Mouse (Mus musculus): ENCODE results near the gene Zfp148. TPM values are rescaled to one million over a fixed set of nuclear protein-coding genes. Genes with fewer than 3 reads are reported as not detected.
"Not testable (repeated sequence)": the region's sequence is repeated elsewhere in the genome, so short reads cannot be mapped to it uniquely, and the experiment has no call there.

Zfp148 gene
- total RNA-seq, 1 experiment from 2014 or later = 38.9 TPM

- ATAC-seq (ENCODE audit: extremely low read depth, insufficient number of reproducible peaks, low FRiP score, poor library complexity, severe bottlenecking) = no peak
These were observed 1.3 kb upstream of the Zfp148 start for GRCm38 (mm10) chr16:33379219-33379943.

- ATAC-seq (ENCODE audit: extremely low read depth, insufficient number of reproducible peaks, low FRiP score, poor library complexity, severe bottlenecking) = no peak
These were observed 412 bp downstream of the Zfp148 start for GRCm38 (mm10) chr16:33380882-33381613.

GRCm38 (mm10) chr16:33381614-33382245 is 1.1 kb downstream of the Zfp148 start:
- no peak for ATAC-seq (ENCODE audit: extremely low read depth, insufficient number of reproducible peaks, low FRiP score, poor library complexity, severe bottlenecking)

- no peak for ATAC-seq (ENCODE audit: extremely low read depth, insufficient number of reproducible peaks, low FRiP score, poor library complexity, severe bottlenecking)
These were observed 1.7 kb downstream of the Zfp148 start for GRCm38 (mm10) chr16:33382341-33382740.

GRCm38 (mm10) chr16:33383584-33383983 is 2.9 kb downstream of the Zfp148 start:
- no peak for ATAC-seq (ENCODE audit: extremely low read depth, insufficient number of reproducible peaks, low FRiP score, poor library complexity, severe bottlenecking)

GRCm38 (mm10) chr16:33384057-33384456 is 3.4 kb downstream of the Zfp148 start:
- ATAC-seq (ENCODE audit: extremely low read depth, insufficient number of reproducible peaks, low FRiP score, poor library complexity, severe bottlenecking) = not testable (repeated sequence)

GRCm38 (mm10) chr16:33387013-33387412 is 6.4 kb downstream of the Zfp148 start:
- no peak for ATAC-seq (ENCODE audit: extremely low read depth, insufficient number of reproducible peaks, low FRiP score, poor library complexity, severe bottlenecking)

- no peak for ATAC-seq (ENCODE audit: extremely low read depth, insufficient number of reproducible peaks, low FRiP score, poor library complexity, severe bottlenecking)
These were observed 6.8 kb downstream of the Zfp148 start for GRCm38 (mm10) chr16:33387420-33387819.

- peak; percentile 69; the same call in 1 of the 2 replicates for ATAC-seq (ENCODE audit: extremely low read depth, insufficient number of reproducible peaks, low FRiP score, poor library complexity, severe bottlenecking)
These were observed 19.5 kb downstream of the Zfp148 start for GRCm38 (mm10) chr16:33399913-33400782.

GRCm38 (mm10) chr16:33400943-33401342 is 20.3 kb downstream of the Zfp148 start:
- ATAC-seq (ENCODE audit: extremely low read depth, insufficient number of reproducible peaks, low FRiP score, poor library complexity, severe bottlenecking) = no peak

- ATAC-seq (ENCODE audit: extremely low read depth, insufficient number of reproducible peaks, low FRiP score, poor library complexity, severe bottlenecking) = no peak
These were observed 22.6 kb downstream of the Zfp148 start for GRCm38 (mm10) chr16:33403258-33403657.

- no peak for ATAC-seq (ENCODE audit: extremely low read depth, insufficient number of reproducible peaks, low FRiP score, poor library complexity, severe bottlenecking)
These were observed 23.4 kb downstream of the Zfp148 start for GRCm38 (mm10) chr16:33404055-33404454.

- no peak for ATAC-seq (ENCODE audit: extremely low read depth, insufficient number of reproducible peaks, low FRiP score, poor library complexity, severe bottlenecking)
These were observed 24.9 kb downstream of the Zfp148 start for GRCm38 (mm10) chr16:33405487-33405886.

GRCm38 (mm10) chr16:33410151-33410550 is 29.5 kb downstream of the Zfp148 start:
- ATAC-seq (ENCODE audit: extremely low read depth, insufficient number of reproducible peaks, low FRiP score, poor library complexity, severe bottlenecking) = no peak

GRCm38 (mm10) chr16:33410605-33411004 is 30.0 kb downstream of the Zfp148 start:
- ATAC-seq (ENCODE audit: extremely low read depth, insufficient number of reproducible peaks, low FRiP score, poor library complexity, severe bottlenecking) = no peak

- ATAC-seq (ENCODE audit: extremely low read depth, insufficient number of reproducible peaks, low FRiP score, poor library complexity, severe bottlenecking) = no peak
These were observed 33.6 kb downstream of the Zfp148 start for GRCm38 (mm10) chr16:33414191-33414590.

- no peak for ATAC-seq (ENCODE audit: extremely low read depth, insufficient number of reproducible peaks, low FRiP score, poor library complexity, severe bottlenecking)
These were observed 35.0 kb downstream of the Zfp148 start for GRCm38 (mm10) chr16:33415607-33416006.

- no peak for ATAC-seq (ENCODE audit: extremely low read depth, insufficient number of reproducible peaks, low FRiP score, poor library complexity, severe bottlenecking)
These were observed 47.7 kb downstream of the Zfp148 start for GRCm38 (mm10) chr16:33428327-33428726.

- ATAC-seq (ENCODE audit: extremely low read depth, insufficient number of reproducible peaks, low FRiP score, poor library complexity, severe bottlenecking) = no peak
These were observed 51.0 kb downstream of the Zfp148 start for GRCm38 (mm10) chr16:33431660-33432059.

Data from neutrophil, adult 5-6 weeks (primary cell).